Mouse (Mus musculus) adrenal gland, postnatal 10 days (tissue): ENCODE measurements around the gene B3gat3. TPM values are rescaled to one million over a fixed set of nuclear protein-coding genes. Genes with fewer than 3 reads are reported as not detected.

Experiments used
- DNase-seq: peaks from one replicate; pipeline ENCODE4 v3.0.0; 2021; ENCODE audit warnings: mixed read lengths
- total RNA-seq, 2 experiments: library from RNA; stranded (reverse); gene quantifications; 2 replicates each; pipeline ENCODE4 v1.2.3; 2021

The B3gat3 gene
- total RNA-seq, 2 experiments from 2014 or later: 55.1 to 59.3 TPM

- peak; percentile 96 for DNase-seq
These were observed 22.2 kb upstream of the B3gat3 start, which contains the start of gene Ganab for GRCm38 (mm10) chr19:8897865-8898495. Gene Ganab, plus strand, starts transcription at chr19:8898071.

GRCm38 (mm10) chr19:8898576-8898975, 21.6 kb upstream of the B3gat3 start:
- no peak for DNase-seq

GRCm38 (mm10) chr19:8899079-8899478, 21.1 kb upstream of the B3gat3 start:
- no peak for DNase-seq

- DNase-seq: no peak
These were observed 16.8 kb upstream of the B3gat3 start for GRCm38 (mm10) chr19:8903412-8903811.

- no peak for DNase-seq
These were observed 11.6 kb upstream of the B3gat3 start for GRCm38 (mm10) chr19:8908531-8908930.

GRCm38 (mm10) chr19:8911810-8912209, 8.4 kb upstream of the B3gat3 start:
- DNase-seq: no peak

- no peak for DNase-seq
These were observed 6.0 kb upstream of the B3gat3 start for GRCm38 (mm10) chr19:8914212-8914611.

- no peak for DNase-seq
These were observed 1.2 kb upstream of the B3gat3 start for GRCm38 (mm10) chr19:8919000-8919399.

- no peak for DNase-seq
These were observed 496 bp upstream of the B3gat3 start for GRCm38 (mm10) chr19:8919684-8920072.

- DNase-seq: peak; percentile 50
These were observed 690 bp downstream of the B3gat3 start for GRCm38 (mm10) chr19:8920836-8921291.

- peak; percentile 38 for DNase-seq
These were observed 1.6 kb downstream of the B3gat3 start for GRCm38 (mm10) chr19:8921741-8922140.

GRCm38 (mm10) chr19:8926766-8927165, 6.6 kb downstream of the B3gat3 start:
- no peak for DNase-seq

- no peak for DNase-seq
These were observed 7.8 kb downstream of the B3gat3 start for GRCm38 (mm10) chr19:8927891-8928525.

GRCm38 (mm10) chr19:8928689-8929223, 8.6 kb downstream of the B3gat3 start:
- no peak for DNase-seq

GRCm38 (mm10) chr19:8929224-8930088, 9.3 kb downstream of the B3gat3 start, which contains the start of the genes Rom1 and Eml3:
Gene Rom1, minus strand, starts transcription at chr19:8929356.
Gene Eml3, plus strand, starts transcription at chr19:8929552.
- DNase-seq: peak; percentile 94

GRCm38 (mm10) chr19:8930117-8930516, 9.9 kb downstream of the B3gat3 start:
- no peak for DNase-seq

GRCm38 (mm10) chr19:8930771-8931170, 10.6 kb downstream of the B3gat3 start:
- no peak for DNase-seq

GRCm38 (mm10) chr19:8936736-8937135, 16.6 kb downstream of the B3gat3 start:
- DNase-seq: no peak

- no peak for DNase-seq
These were observed 20.5 kb downstream of the B3gat3 start for GRCm38 (mm10) chr19:8940526-8941133.

- no peak for DNase-seq
These were observed 21.0 kb downstream of the B3gat3 start for GRCm38 (mm10) chr19:8941136-8941514.

- peak; percentile 99 for DNase-seq
These were observed 21.5 kb downstream of the B3gat3 start, which contains the start of gene Mta2 for GRCm38 (mm10) chr19:8941515-8942217. Gene Mta2, plus strand, starts transcription at chr19:8941875.
